Mouse (Mus musculus): ENCODE data around the gene Cdh23. TPM values are rescaled to one million over a fixed set of nuclear protein-coding genes. Genes with fewer than 3 reads are reported as not detected.

Gene Cdh23
- total RNA-seq, 2 experiments from 2014 or later, result 3.3 to 4.0 TPM

DNA sequence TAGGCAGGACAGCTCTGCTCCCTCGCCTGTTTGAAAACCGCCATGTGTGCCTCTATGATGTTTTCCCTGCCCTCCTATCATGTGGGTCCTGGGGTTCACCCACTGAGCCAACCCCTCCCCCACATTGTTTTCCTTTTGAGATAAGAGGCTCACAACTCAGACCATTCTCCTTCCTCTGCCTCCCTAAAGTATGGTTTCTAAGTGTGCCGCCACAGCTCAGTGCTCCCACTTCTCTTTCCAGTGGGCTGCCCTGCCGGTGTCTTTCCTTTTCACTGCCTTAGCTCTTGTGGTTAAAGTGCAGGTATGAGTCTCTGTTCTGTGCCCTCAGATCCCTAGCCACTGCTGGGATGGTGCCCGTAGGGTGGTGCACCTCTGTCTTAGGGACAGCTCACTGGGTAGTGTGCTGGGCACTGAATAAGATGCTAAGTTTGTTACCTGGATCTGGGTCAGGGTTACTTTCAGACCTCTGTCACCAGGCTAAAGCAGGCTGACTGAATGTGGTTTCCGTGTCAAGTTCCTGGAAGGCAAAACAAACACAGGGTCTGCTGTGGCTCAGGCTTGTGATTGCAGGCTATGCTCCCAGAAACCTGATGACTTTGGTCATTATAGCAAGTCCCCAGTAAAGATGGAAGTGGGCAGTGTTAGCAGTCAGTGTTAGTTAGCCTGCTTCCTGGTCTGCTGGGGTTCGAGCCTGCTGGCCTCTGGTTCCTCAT, 406.1 kb downstream of the Cdh23 start:
- DNase-seq (ENCODE audit: low spot score in 2 of 2), result no peak

DNA sequence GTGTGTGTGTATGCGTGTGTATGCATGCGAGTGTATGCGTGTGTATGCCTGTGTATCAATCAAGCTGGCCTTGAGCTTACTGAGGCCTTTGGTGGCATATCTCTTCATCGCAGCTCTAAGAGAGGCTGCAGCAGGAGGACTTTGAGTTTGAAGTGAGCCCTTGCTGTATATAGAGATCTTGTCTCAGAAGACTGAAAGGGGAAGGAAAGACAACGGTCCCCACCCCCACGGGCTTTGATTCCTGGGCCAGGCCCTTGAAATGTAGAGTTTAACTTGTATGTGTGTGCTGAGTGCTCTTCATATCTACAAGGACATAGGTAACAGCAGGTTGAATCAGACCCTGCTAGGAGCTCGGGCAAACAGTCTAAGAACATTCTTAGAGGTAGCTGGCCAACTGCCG, 407.1 kb downstream of the Cdh23 start:
- DNase-seq (ENCODE audit: low spot score in 2 of 2), result no peak

DNA sequence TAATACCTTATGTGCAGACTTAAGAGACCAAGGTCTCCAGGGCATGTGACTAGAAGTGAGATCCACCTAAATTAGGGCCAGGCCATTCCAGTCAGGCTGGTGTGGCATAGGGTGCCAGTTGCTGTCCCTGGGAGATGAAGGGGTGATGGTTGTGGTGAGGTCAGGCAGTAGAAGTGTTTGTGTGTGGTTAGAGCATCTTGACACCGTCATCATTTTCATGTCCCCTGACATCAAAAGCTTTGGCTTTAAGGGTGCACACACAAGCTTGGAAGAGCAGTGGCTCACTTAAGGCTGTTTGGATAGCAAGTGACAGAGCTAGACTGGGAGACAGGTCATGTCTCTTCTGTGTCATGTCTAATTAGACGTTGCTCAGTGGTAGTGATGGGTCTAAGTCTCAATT, 408.6 kb downstream of the Cdh23 start:
- DNase-seq (ENCODE audit: low spot score in 2 of 2), result no peak

DNA sequence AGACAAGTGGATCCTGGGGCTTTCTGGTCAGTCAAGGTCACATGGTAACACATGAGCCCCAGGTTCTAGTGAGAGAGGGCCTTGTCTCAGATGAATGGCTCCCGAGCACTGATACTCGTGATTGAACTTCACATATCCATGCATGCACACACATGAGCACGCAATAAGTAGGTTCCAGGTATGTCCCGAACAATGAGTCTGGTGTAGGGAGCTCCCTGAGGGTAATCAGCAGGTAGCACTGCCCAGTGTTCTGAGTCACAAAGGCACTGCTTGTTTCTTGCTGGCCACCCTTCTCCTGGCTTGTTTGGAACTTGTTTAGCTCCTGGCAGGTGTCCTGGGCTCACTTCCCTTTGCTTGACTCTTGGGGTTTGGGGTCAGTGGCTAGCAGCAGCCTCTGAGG, 409.1 kb downstream of the Cdh23 start:
- no peak for DNase-seq (ENCODE audit: low spot score in 2 of 2)

DNA sequence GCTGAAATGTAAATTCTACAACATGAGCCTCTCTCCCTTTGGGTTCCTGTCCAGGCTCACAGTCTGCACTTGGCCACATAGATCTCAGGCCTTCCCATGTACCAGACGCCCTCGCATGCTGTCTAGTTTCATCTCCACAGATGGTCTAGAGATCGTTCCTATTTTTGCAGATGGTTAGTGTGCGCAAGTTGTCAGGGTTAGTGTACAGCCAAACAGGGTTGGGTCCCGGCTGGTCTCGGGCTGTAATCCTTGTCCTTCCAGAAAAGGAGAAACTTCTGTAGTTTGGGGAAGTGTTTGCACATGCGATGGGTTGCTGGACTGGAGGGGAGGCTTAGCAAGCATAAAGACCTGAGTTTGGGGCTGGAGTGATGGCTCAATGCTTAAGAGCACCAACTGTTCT, 409.7 kb downstream of the Cdh23 start:
- DNase-seq (ENCODE audit: low spot score in 2 of 2), result no peak

DNA sequence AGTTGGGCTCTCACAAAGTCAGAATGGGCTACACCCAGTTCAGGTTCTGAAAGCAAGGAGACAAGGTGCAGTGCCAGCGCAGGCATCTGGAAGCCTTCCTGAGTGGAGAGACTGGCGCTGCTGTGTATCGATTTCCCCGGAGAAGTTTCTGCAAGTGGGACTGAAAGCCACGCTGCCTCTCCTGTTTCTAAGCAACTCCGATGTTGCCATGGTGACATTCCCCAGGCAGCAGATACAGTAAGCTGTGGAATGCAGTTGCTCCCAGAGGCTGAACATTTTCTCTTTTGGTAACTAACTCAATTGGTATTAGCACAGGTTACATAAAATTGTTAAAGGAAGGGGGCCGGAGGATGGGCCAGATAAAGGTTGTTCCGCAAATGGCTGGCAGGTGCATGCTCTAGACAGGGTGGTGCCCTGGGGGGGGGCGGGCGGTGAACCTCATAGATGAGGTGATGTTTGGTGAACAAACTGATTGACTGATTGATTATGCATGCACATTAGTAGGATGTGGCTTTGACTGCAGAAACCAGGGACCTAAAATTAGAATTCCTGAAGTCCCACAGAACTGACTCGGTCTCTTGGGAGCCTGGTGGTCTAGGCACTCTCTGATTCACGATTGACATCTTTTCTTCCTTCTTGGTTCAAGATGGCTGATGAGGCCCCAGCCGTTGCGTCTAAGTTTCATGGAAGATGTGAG, 410.5 kb downstream of the Cdh23 start:
- DNase-seq (ENCODE audit: low spot score in 2 of 2), result peak; percentile 76 to 93

DNA sequence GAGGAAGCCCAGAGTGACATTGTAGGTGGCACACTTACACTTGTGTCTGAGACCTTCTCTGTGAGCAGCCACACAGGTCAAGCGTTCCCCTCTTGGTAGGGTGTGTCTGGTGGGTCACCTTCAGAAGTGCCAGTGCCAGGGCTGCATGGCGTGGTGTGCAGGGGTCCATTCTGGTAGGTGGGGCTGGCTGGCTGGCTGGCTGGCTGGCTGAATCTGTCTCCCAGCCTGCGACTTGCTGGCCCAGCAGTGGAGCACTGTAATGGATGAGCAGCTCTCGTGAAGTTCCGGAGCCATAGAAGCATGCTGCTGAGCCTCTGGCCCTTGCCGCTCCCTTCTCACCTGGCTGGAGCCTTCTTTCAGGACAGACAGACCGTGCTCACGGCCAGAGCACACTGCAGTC, 411.1 kb downstream of the Cdh23 start:
- no peak for DNase-seq (ENCODE audit: low spot score in 2 of 2)

DNA sequence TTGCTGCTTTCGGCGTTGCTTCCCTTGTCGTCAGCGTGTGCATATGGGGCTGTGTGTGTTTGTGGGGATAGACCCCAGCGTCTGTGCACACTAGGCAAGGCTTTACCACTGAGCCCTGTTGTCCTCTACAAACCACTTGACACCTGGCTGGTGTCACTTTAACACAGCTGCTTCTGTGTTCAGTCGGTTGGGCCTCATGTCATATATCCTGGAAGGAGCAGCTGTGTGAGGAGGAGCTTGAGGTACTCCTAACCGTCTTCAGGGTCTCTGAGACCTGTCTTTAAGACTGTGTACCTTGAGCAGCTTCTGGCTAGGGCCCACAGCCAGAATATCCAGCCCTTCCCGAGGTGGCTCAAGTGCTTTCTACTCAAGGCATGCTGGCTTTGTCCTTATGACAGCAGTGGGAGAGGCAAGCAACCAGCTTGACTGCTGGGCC, 411.6 kb downstream of the Cdh23 start:
- DNase-seq (ENCODE audit: low spot score in 2 of 2), result no peak

DNA sequence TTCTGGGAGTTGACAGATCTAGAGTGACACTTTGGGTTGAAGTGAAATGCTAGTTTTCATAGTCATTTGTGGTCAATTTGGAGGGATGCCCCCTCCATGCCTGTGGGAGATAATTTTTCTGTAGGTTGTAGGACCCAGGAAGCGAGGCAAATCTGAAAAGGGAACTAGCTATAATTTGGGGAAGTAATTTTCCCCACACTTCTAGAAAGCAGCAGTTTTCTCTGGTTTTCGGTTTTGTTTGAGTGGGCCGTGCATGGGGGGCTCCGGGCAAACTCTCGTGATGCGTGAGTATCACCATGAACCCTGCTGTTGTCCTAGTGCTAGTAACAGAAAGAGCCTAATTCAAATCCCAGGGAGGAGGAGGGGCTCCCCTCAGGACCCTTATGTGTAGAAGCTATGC, 412.0 kb downstream of the Cdh23 start:
- no peak for DNase-seq (ENCODE audit: low spot score in 2 of 2)

DNA sequence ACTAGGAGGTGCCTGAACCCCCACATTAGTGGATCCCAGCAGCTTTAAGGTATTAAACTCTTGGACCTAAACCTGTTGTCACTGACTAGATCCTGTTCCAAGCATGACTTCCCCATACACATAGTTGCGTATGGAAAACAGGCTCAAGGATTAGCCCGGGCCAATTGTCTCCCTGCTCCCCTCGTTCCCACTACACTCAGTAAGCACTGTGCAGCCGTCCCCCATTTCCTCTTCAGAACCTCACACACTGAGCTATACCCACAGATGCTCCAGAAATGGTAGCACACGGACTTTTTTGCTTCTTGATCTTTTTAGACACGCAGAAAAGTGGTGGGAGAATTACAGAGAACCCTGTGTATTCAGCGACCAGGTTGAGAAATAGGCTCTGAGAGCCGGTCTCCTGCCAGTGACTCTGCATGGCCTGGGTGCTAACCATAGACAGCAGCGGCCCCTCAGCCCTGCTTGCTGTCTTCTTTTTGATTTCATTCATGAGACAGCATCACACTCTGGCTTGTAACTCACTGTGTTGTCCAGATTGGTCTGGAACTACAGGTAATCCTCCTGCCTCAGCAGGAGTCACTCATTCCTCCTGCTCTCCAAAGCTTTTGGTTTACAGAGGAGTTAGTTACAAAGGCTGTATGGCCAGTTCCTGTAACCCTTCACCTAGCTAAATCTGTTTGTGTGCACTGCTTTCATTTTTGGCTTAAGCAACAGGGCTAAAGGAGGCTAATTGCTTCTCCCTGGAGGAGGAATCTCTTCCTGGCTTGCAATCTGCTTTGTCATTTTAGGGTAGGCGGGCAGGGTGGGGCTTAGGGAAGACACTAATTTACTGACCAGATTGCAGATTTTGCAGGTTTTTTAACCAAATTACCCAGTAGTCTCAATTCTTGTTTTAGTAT, 413.9 kb downstream of the Cdh23 start:
- DNase-seq (ENCODE audit: low spot score in 2 of 2), result no peak

DNA sequence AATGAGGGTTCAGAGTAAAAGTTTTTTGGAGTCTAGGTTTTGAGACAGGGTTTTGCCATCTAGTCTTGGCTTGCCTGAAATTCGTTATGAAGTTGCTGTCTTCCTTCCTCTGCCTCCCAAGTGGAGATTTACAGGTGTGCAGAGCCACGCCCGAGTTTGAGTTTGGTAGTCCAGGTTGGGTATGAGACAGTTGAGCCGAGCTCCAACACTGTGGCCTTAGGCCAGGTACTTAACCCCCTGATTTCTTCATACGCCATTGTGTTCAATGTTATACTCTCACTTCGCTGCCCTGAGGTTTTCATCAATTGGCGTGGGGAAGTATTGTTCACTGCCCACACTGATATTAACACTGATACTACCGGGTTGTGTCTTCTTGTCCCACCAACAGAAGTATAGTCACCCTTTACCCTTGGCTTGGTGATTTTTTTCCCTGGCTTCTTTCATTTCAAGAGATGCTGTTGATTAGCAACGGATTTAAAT, 414.7 kb downstream of the Cdh23 start:
- no peak for DNase-seq (ENCODE audit: low spot score in 2 of 2)

DNA sequence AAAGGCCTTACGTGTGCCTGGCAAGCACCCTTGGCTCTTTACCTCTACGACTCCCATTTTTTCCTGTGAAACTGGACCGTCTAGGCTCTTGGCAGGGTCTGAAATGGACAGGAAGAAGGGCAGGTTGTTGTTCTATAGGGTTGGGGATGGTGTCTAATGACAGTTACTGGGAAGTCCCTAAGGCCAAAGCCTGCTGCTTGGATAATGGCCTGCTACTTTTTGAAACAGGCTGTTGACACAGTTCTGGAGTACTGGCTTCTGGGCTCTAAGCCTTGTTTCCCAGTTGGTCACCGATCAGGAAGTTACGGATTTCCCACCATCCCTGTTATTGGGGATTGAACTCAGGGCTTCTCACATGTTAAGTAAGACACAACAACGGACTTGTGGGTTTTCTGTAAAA, 415.9 kb downstream of the Cdh23 start:
- DNase-seq (ENCODE audit: low spot score in 2 of 2), result no peak

DNA sequence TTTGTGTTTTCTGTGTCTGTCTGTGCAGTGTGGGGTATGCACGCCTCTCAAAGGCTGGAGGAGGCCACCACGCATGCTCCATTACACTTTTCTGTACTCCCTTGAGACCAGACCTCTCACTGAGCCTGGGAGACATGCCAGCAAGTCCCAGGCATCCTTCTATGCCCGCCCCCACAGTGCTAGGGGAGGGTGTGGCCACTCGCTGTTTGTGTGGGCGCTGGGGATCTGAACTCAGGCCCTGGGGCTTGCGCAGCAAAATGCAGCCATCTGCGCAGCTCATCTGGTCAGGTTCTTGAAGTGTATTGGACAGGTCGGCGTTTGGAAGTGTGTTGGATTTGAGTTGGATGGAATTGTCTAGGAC, 416.4 kb downstream of the Cdh23 start:
- no peak for DNase-seq (ENCODE audit: low spot score in 2 of 2)

DNA sequence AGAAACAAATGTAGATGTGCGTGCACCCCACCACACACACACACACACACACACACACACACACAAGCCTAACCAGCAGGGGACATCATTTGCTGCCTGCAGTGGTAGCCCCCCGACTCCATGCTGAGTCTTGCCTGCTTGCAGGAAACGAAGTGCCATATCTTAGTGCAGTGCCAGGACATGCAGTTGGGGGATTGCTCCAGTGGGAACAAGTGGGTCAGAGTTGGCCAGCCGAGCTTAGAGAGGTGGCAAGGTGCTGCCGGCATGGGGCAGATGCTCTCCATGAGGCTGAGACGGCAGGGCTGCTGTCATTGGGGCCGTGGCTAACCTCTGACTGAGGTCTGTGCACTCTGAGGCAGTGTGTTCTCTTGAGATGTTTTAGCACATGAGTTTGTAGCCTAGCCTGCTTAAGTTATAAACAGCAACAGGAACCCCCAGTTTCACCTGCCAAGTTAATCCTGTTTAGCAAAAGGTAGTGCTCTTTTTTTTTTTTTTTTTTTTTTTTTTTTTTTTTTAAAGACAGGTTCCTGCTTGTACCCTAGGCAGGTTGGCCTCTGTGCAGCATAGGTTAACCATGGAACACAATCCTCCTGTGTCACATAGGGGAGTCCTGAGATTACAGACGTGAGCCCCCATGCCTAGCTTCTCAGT, 416.9 kb downstream of the Cdh23 start:
- no peak for DNase-seq (ENCODE audit: low spot score in 2 of 2)

DNA sequence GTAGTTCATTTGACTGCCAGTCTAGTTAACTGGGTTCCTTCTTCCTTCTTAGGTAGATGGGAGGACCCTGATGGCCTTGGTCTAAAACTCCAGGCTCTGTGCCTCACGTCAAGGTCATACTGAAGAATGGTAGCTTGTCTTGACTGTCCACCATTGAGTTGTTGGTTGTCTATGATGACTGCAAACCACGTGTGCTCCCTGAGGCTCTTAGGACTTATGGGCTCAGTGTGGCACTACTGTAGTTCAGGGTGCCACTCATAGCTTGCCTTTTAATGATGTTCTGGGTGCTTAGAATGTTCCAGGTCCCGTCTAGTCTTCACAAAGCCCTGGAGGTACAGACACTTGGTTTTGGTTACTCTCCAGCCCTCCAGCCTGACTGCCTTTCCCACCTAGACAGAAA, 417.5 kb downstream of the Cdh23 start:
- no peak for DNase-seq (ENCODE audit: low spot score in 2 of 2)

DNA sequence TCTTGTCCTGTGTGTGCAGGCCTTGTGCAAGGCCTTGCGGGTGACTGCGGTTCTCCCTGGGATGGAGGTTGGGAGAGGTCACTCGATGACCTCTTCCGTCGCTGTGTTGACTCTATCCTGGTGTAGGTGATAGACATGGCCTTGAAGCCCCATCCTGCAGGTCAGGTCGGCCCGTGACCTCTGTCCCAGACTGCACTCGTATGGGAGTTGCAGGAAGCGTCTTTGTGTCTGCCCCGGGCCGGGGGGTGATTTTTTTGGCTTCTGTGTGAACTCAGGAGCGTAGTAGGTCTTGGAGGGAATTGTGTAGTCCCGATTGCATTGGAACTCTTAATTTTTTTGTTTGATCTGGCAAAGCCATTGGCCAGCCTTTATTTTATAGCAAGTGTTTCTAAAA, 418.3 kb downstream of the Cdh23 start:
- no peak for DNase-seq (ENCODE audit: low spot score in 2 of 2)

DNA sequence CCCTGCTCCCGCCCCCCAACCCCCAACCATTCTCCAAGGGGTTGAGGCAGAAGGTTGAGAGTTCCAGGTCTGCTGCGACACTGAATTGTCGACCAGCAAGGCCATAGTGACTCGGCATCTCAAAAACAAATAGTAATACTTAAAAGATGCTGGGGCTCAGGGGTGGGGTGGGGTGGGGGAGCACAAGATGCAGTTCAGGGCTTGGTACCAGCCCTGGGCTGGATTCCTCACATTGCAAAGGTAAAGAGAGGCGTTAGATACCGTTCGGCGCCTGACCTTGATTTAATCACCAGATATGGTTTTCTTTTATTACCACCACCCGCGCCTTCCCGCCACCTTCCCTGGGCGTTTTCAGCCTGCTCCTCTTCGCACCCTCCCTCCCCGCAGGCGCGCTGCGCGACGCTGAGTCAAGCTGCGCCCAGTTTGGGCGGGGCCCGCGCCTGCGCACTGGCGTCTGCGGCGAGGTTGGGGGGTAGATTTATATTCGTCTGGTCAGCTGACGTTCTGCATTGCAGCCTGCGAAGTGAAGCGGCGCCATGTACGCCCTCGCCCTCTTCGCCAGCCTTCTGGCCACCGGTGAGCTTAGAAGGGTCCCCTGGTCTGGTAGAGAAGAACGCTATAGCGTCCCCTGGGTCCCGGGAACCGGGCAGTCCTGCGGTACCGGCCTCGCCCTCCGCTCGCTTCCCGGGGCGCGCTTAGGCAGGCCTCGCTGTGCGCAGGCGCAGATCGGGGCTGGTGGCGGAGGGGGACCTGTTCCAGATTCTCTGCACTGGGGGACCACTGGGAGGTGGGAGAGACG, 418.9 kb downstream of the Cdh23 start, which contains the start of gene Psap:
TSS of gene Psap (plus strand) at position 421 of the 799 bp plus-strand sequence.
- DNase-seq (ENCODE audit: low spot score in 2 of 2), result peak; percentile 96

DNA sequence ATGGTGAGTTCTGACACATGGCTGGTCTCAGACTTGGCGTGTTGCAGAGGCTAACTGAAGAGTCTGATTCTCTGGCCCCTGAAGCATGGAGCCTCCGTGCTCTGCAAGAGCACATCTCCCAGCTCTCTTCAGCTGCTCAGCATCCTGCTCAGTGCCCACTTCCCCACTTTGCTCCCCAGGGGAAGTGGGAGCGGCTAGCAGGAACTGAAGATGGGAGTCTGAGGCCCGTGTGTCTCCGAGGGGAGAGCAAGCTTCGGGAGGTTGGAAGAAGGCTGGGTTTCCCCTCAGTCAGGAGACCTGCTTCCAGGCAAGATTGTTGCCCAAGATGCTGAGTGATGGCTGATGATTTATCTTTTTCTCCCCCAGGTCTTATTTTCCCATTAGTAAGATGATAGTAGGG, 422.9 kb downstream of the Cdh23 start:
- DNase-seq (ENCODE audit: low spot score in 2 of 2), result no peak

DNA sequence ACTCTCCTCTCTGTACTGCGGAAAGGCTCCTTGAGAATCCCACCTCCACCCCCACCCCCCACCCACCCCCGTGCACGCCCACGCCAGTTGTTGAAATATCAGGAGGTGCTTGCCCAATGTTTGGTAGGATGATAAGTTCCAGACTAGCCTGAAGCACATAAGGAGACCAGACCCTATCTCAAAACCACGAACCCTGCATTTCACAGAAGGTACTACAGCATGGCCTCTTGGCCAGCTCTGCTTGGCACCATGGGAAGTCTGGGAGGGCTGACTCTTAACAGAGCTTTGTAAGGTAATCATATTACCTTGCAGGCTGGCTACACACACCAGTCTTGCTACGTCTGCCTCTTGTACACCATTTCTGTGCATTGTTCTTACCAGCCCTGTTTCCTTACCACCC, 424.0 kb downstream of the Cdh23 start:
- DNase-seq (ENCODE audit: low spot score in 2 of 2), result no peak

DNA sequence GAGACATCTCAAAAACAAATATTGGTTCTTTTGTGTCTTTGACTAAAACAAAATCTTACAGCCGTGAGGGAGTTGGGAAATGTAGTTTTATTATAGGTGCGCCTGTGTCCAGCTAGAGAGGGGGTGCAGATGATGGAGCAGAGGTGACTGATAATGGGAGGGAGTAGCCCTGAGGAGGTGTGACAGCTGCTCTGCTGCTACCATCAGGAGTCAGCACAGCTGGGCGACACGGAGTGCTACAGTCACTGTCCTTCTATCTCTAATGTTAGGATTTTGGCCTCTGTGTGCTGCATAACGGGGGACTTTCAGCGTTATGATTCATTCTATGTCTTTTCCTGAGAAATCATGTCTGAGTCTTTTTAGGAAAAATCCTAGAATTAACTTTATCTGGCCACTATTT, 425.3 kb downstream of the Cdh23 start:
- no peak for DNase-seq (ENCODE audit: low spot score in 2 of 2)
